Mouse (Mus musculus) kidney, postnatal 0 days (tissue): ENCODE measurements at regions not wholly inside any gene's neighbourhood (a gene's known extent, or its start where the extent isn't known, plus 50 kb on each side); places are given as distances from the start of the nearest gene placed in this dataset.
A peak's percentile ranks its signal among the peaks of the same experiment; 100 is the strongest.

Experiments
- ATAC-seq: fragments of 200-750 bp; cut with Nextera tagmentation; replicated peaks from 2 replicates; pipeline ENCODE4 v1.8.0; 2017; ENCODE audit warnings: low read depth, moderate number of reproducible peaks, moderate TSS enrichment, moderate library complexity; ENCODE audit not compliant: low FRiP score
- DNase-seq: peaks from one replicate; pipeline ENCODE4 v3.0.0-alpha.2; 2016; ENCODE audit warnings: low spot score
- H3K27ac ChIP-seq: fragments of 300-500 bp; sonication (generic); 2 replicates; pipeline ENCODE4 v1.5.1; 2014; ENCODE audit warnings: mild to moderate bottlenecking
- H3K27me3 ChIP-seq: fragments of 300-500 bp; sonication (generic); 2 replicates; pipeline ENCODE4 v1.6.1; 2014; ENCODE audit warnings: low read length, mixed read lengths; ENCODE audit not compliant: insufficient read depth
- H3K36me3 ChIP-seq: fragments of 300-500 bp; sonication (generic); 2 replicates; pipeline ENCODE4 v1.6.1; 2014; ENCODE audit warnings: low read length, mixed read lengths; ENCODE audit not compliant: insufficient read depth
- H3K4me1 ChIP-seq: fragments of 300-500 bp; sonication (generic); replicated peaks from 2 replicates; pipeline ENCODE4 v1.6.1; 2014; ENCODE audit warnings: antibody characterized with exemption, low read length, mixed read lengths; ENCODE audit not compliant: insufficient read depth
- H3K4me2 ChIP-seq: fragments of 300-500 bp; sonication (generic); 2 replicates; pipeline ENCODE4 v1.6.1; 2014; ENCODE audit warnings: mild to moderate bottlenecking, low read length, moderate library complexity, mixed read lengths
- H3K4me3 ChIP-seq: fragments of 300-500 bp; sonication (generic); replicated peaks from 2 replicates; pipeline ENCODE4 v1.5.1; 2014; ENCODE audit warnings: low read depth, low read length
- H3K9ac ChIP-seq: fragments of 300-500 bp; sonication (generic); 2 replicates; pipeline ENCODE4 v1.6.1; 2014; ENCODE audit warnings: low read depth, low read length
- H3K9me3 ChIP-seq: fragments of 300-500 bp; sonication (generic); replicated peaks from 2 replicates; pipeline ENCODE4 v1.6.1; 2016; ENCODE audit warnings: low read length, inconsistent platforms, mixed read lengths
- CTCF ChIP-seq: IDR thresholded peaks from 2 replicates; pipeline ENCODE4 v1.5.1; 2016; ENCODE audit warnings: antibody characterized with exemption, low read depth, mild to moderate bottlenecking, moderate library complexity
- WGBS: fragments of 180-500 bp; shearing (Covaris S2); extraction: QIAGEN DNeasy Blood & Tissue Kit; methylation state at CpG from one replicate; pipeline ENCODE4 v1.1.7; 2014; 5-methylcytosine and 5-hydroxymethylcytosine counted together

GRCm38 (mm10) chr17:73027122-73027521 is 80.7 kb upstream of the Lclat1 start:
- H3K27ac ChIP-seq = no peak overlapping the region
- H3K4me1 ChIP-seq = 0 out of 2 replicates have a peak, but pooled peaks cover 6% of the 10 kb centered on the region
- DNase-seq (no peak), ATAC-seq (no peak)
- 97% methylated on average over 5 of the region's 5 CpGs for WGBS
- no peaks in the 10 kb centered on the region for H3K27me3 ChIP-seq
- H3K4me3 ChIP-seq = no peak overlapping the region
- H3K4me2 ChIP-seq = no peak overlapping the region
- no peaks in the 10 kb centered on the region for H3K36me3 ChIP-seq
- no peak overlapping the region for H3K9ac ChIP-seq
- H3K9me3 ChIP-seq = no peaks in the 10 kb centered on the region
- TF ChIP-seq CTCF = no peak

DNA sequence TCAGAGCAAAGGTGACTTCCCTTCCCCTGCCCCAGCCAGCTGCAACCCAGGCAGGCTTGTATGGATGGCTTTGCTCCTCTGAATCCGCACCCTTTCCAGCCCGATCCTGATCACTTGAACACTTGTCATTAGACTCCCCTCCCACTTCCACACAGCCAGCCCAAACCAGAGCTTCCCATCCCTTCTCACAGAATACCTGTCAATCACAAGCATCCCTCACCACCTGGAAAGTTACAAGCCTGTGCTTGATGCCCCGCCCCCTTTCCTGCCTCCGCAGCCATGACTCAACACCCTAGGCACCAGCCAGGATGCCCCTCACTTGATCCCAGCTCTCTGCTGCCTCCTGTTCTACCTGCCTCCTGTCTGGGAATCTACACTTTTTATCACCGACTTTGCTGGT is 76.0 kb upstream of the Lclat1 start:
- DNase-seq = no peak
- 67% methylated on average over 5 of the region's 5 CpGs for WGBS

DNA sequence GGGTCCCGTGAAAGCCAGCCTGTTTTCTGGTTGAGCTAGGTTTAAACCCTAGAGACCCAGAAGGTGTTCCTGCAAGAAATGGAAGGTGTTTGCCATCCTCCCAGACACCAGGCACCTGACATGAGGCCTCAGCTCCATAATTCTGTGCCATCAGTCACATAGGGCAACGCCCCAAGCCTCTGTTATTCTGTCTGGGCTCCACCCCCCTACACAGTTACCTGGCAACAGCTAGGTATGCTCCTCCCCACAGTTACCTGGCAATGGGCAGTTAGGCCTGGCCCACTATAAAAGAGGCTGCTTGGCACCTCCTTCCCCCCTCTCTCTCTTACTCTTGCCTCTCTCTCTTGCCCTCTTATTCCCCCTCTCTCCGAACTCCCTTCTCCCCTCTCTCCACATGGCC is 75.5 kb upstream of the Lclat1 start:
- DNase-seq = no peak
- ATAC-seq = no peak
- Histone ChIP-seq H3K4me1 (0 out of 2 replicates have a peak, but pooled peaks cover 12% of the 10 kb centered on the region), H3K27ac (no peak overlapping the region), H3K9ac (no peak overlapping the region), H3K36me3 (no peaks in the 10 kb centered on the region), H3K9me3 (no peaks in the 10 kb centered on the region), H3K27me3 (no peaks in the 10 kb centered on the region), H3K4me2 (no peak overlapping the region), H3K4me3 (no peak overlapping the region)
- TF ChIP-seq CTCF = no peak
- 79% methylated on average over 3 of the region's 3 CpGs for WGBS

More for the DNA sequence above, 76.0 kb upstream of the Lclat1 start:
- no peak overlapping the region for H3K4me2 ChIP-seq
- H3K4me3 ChIP-seq = no peak overlapping the region
- 0 out of 2 replicates have a peak, but pooled peaks cover 12% of the 10 kb centered on the region for H3K4me1 ChIP-seq
- H3K9ac ChIP-seq = no peak overlapping the region
- H3K9me3 ChIP-seq = no peaks in the 10 kb centered on the region
- no peaks in the 10 kb centered on the region for H3K36me3 ChIP-seq
- no peaks in the 10 kb centered on the region for H3K27me3 ChIP-seq
- ATAC-seq = no peak
- H3K27ac ChIP-seq = no peak overlapping the region
- TF ChIP-seq CTCF = no peak

DNA sequence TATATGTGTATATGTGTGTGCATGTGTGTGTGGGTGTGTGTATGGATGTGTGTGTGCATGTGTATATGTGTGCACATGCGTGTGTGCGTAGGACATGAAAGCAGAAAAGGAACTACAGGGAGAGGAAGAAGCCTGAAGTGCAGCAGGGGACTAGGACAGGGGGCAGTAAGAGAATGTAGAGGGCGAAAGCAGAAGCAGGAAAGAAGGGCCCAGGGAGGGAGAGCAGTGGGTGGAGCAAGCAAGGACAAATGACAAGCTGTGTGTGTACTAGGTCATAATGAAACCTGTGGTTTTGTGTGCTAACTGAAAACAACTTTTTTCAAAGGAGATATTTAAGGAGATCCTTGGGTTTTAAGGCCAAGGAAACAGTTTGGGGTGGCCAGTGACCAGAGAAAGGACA is 73.4 kb upstream of the Lclat1 start:
- H3K9me3 ChIP-seq = no peaks in the 10 kb centered on the region
- DNase-seq (no peak), ATAC-seq (no peak)
- peak overlapping the region; percentile 64; the same call in 1 of the 2 replicates for H3K27ac ChIP-seq
- H3K9ac ChIP-seq = no peak overlapping the region
- H3K4me3 ChIP-seq = no peak overlapping the region
- no peaks in the 10 kb centered on the region for H3K36me3 ChIP-seq
- no peak; the same call in 1 of the 2 replicates for TF ChIP-seq CTCF
- H3K27me3 ChIP-seq = no peaks in the 10 kb centered on the region
- WGBS = 92% methylated on average over 3 of the region's 3 CpGs
- H3K4me2 ChIP-seq = no peak overlapping the region
- H3K4me1 ChIP-seq = 0 out of 2 replicates have a peak, but pooled peaks cover 12% of the 10 kb centered on the region

DNA sequence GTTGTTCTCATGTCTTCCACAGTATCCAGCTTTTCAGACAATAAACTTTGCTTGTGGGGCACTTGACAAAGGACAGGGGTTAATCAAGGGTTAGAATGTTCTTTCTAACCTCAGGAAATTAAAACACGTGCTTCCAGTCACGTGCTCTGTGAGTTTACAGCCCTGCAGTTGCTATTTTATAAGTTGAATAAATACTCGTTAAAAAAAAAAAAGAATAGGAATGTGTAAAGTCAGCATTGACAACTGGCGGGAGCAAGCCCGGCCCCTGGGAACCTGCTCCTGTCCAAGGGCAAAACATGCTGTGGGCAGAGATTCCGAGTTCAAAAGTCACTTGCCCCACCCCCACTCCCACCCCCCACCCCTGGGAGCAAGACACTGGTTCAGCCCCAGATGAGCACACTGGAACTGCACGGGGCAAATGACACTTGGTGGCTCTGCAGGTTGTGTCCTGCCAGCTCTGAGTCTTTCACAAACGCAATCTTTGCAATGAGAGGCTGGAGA is 72.8 kb upstream of the Lclat1 start:
- Histone ChIP-seq H3K27me3 (no peaks in the 10 kb centered on the region), H3K9me3 (no peaks in the 10 kb centered on the region), H3K36me3 (no peaks in the 10 kb centered on the region), H3K4me3 (no peak overlapping the region), H3K27ac (peak overlapping the region; percentile 64; the same call in 1 of the 2 replicates), H3K4me1 (0 out of 2 replicates have a peak, but pooled peaks cover 12% of the 10 kb centered on the region), H3K4me2 (no peak overlapping the region), H3K9ac (no peak overlapping the region)
- ATAC-seq (peak; percentile 78), DNase-seq (peak; percentile 69)
- TF ChIP-seq CTCF = no peak
- 18% methylated on average over 8 of the region's 8 CpGs for WGBS

GRCm38 (mm10) chr17:73036845-73037244 is 70.9 kb upstream of the Lclat1 start:
- ATAC-seq = no peak

GRCm38 (mm10) chr17:73038586-73038985 is 69.2 kb upstream of the Lclat1 start:
- DNase-seq = no peak
- Histone ChIP-seq H3K4me3 (no peak overlapping the region), H3K9ac (no peak overlapping the region), H3K9me3 (no peaks in the 10 kb centered on the region), H3K36me3 (no peaks in the 10 kb centered on the region), H3K27me3 (no peaks in the 10 kb centered on the region), H3K4me2 (no peak overlapping the region), H3K4me1 (0 out of 2 replicates have a peak, but pooled peaks cover 12% of the 10 kb centered on the region), H3K27ac (no peak overlapping the region)
- whole genome bisulfite sequencing = 94% methylated on average over 2 of the region's 2 CpGs
- TF ChIP-seq CTCF = no peak
- no peak for ATAC-seq

More at GRCm38 (mm10) chr17:73036845-73037244, 70.9 kb upstream of the Lclat1 start:
- no peak overlapping the region for H3K4me2 ChIP-seq
- H3K4me1 ChIP-seq = 0 out of 2 replicates have a peak, but pooled peaks cover 12% of the 10 kb centered on the region
- no peak for TF ChIP-seq CTCF
- no peak overlapping the region for H3K27ac ChIP-seq
- no peak overlapping the region for H3K4me3 ChIP-seq
- no peaks in the 10 kb centered on the region for H3K9me3 ChIP-seq
- no peak for DNase-seq
- no peak overlapping the region for H3K9ac ChIP-seq
- 48% methylated on average over 3 of the region's 3 CpGs for WGBS
- H3K36me3 ChIP-seq = no peaks in the 10 kb centered on the region
- no peaks in the 10 kb centered on the region for H3K27me3 ChIP-seq
